Mouse (Mus musculus) urinary bladder, postnatal 14 days (tissue): Measurements from ENCODE around the gene Lrrc2.
A peak's percentile ranks its signal among the peaks of the same experiment; 100 is the strongest.

Experiments
- DNase-seq: peaks from one replicate; pipeline ENCODE4 v3.0.0; 2021; ENCODE audit warnings: low spot score

The Lrrc2 gene

DNA sequence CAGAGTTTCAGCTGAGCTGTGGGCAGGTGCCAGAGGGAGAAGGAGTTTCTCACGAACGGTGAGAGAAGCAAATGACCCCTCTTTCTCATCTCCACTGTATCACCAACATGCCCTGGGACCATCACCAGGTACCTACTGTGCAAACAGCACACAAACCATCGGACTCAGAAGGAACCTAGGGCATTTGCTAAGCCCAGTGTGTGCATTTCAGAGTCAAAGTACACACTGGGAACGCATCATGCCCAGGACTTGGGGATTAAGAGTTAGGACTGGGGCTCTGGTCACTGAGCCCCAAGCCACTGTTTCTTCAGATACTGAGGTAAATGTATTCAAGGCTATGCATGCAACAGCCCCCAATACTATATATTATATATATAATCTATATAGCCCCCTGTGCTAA is 36.0 kb downstream of the Lrrc2 start:
- no peak for DNase-seq

DNA sequence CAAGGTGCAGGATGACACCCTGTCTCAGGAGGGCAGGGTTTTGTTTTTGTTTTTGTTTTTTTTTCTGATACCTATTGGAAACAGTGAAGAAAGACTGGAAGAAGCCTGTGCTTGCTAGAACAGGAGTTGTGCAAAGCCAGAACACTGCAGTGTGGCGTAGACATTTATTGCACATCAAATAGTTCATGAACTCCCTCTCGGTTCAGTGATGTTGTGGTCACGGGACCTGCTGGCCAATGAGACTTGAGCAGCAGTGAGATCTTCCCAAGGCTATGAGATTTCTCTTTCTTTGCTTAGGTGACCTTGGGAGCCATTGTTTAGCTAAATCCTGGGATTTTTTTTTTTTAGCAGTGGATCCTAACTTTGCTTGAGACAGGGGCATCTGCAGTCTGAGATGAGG is 36.7 kb downstream of the Lrrc2 start:
- DNase-seq: no peak

GRCm38 (mm10) chr9:110989141-110989540 is 37.8 kb downstream of the Lrrc2 start:
- no peak for DNase-seq

DNA sequence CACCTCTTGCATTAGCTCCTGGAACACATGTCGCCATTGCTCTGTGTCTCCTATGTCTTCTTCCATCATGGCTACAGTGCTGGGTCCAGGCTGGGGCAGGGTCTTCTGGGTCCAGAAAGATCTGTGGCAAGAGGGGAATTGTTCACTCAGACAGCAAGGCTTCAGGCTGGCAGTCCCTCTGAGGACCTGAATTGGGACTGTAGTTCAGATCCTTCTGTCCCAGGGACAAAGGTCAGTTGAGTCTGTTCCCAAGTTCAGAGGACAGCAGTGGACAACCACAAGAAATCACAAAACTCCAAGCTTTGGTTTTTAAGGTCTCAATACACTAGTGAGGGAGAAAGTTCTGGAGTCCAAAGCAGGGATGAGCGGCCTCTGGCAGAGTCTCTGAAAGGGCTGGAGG is 38.2 kb downstream of the Lrrc2 start:
- DNase-seq: no peak

DNA sequence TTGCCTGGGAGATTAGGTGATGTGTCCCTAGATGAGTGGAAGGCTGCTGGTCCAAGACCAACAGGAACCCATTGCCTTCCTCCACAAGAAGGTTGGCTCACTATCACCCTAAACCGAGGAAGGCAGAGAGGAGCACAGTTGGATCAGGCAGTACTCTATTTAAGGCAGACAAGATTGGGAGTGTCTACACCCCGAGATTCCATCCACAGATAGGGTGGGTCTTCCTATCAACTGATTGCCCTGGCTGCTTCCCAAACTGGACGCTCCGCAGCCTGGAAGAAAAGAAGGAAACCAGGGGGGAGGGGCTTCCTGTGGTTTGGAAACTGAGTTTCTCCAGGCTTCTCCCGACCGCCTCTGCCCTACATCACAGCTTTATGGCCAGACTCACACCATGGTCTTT is 38.9 kb downstream of the Lrrc2 start, which contains the start of gene Rtp3:
TSS of gene Rtp3 (minus strand) at position 380 of the 400 bp plus-strand sequence.
- DNase-seq: no peak

DNA sequence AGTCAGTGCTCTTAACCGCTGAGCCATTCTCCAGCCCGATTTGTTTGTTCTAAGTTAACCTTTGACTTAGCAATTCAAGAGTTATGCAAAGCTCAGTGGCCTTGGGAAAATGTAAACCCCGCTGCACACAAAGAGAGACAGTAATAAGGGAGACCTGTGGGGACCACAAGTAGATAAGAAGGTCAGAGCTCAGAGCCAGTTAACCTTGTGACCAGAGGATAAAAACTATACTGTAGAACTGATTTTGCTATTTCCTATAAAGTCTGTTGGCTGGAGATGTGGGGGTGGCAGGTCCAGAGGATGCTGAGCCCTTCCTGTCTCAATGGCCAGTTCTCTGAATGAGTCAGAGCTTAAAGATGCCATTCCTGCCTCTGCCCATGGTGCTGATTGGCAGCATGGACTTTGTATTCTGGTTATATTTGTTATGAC is 42.0 kb downstream of the Lrrc2 start:
- no peak for DNase-seq

- peak; percentile 80 for DNase-seq
Observed at GRCm38 (mm10) chr9:110994716-110995172, 43.4 kb downstream of the Lrrc2 start.

GRCm38 (mm10) chr9:110997245-110997644 is 45.9 kb downstream of the Lrrc2 start:
- peak; percentile 82 for DNase-seq

DNA sequence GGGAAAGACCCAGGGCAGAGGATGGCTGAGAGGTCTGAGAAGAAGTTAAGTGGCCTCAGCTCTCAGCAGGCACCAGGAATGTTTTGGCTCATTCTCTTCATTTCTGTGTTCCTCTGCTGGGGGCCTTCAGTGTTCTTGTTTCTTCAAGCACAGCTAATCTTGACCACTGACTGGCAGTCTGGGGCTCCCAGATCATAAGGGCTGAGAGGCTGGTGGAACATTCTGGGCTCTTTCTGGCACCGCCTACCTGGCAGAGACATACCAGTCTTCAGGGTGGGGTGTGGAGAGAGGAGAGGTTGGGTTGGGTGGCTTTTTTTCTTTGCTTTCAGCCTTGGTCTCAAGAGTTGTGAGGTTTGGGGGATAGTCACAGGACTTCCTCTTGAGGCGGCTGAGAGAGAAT is 47.7 kb downstream of the Lrrc2 start:
- no peak for DNase-seq

GRCm38 (mm10) chr9:110999856-111000255 is 48.5 kb downstream of the Lrrc2 start:
- no peak for DNase-seq

DNA sequence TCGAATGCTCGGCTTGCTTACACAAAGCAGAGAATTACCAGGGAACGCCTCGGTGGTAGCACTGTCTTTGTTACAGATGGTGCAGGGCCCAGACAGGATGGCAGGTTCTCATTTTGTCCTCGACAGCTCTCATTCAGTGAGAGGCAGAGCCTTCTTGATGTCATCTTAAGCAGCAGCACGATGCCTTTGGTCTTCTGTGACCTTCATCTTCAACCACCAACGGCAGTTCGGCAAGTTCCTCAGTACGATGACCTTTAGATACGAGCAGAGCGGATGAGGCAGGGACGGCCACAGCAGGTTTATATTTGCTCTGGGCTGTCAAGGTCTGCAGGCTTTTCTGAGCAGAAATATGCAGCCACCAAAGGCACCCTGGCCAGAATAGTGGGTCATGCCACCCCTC is 50.3 kb downstream of the Lrrc2 start:
- no peak for DNase-seq

GRCm38 (mm10) chr9:111003279-111003678 is 51.9 kb downstream of the Lrrc2 start:
- no peak for DNase-seq

GRCm38 (mm10) chr9:111006544-111006943 is 55.2 kb downstream of the Lrrc2 start:
- no peak for DNase-seq

DNA sequence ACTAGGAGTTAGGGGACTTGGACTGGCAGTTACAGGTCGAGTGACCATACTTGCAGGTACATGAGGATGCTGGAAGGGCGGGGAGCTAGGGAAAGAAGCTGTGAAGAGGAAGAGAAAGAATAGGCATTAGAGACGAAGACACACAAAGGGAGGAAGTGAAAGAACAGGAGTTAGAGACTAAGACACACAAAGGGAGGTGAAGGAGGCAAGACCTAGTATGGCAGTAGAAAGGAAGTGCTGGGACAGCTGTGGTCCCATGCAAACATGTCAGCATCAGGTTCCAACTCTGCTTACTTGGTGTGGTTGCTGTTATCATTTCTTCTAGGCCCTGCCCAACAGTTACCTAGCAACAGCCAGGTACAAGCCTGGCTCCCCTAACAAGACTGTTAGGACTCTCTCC is 58.4 kb downstream of the Lrrc2 start:
- DNase-seq: no peak

GRCm38 (mm10) chr9:111011550-111011949 is 60.2 kb downstream of the Lrrc2 start:
- no peak for DNase-seq

GRCm38 (mm10) chr9:111012041-111012440 is 60.7 kb downstream of the Lrrc2 start:
- DNase-seq: no peak

DNA sequence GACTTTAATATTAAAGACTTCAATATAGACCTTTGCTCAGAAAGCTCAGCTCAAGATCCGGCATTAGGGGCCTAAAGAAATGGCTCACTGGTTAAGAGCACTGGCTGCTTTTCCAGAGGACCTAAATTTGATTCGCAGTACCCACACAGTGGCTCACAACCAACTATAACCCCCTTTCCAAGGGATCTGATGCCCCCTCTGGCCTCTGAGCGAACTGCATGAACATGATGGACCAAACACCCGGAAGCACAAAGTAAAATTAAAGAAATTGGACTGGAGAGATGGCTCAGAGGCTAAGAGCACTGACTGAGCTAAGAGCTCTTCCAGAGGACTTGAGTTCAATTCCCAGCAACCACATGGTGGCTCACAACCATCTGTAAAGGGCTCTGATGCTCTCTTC is 64.3 kb downstream of the Lrrc2 start:
- no peak for DNase-seq

DNA sequence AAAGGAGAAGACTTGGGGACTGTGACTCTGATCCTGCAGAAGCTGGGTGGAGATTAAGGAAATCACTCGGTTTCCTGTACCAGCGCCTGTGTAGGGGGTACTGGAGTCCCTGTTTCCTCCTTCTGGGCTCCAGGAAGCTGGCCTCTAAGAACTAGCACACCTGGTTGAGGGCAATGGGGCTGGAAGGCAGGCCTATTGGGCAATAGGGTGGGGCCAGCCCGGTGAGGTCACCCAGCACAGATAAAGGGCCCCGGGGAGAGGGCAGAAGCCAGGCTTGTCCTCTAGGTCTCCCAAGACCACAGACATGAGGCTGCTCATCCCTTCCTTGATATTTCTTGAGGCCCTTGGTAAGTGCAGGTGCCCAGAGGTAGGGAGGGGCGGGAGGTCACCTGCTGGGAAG is 67.7 kb downstream of the Lrrc2 start, which contains the start of gene Ltf:
TSS of gene Ltf (plus strand) at position 250 of the 400 bp plus-strand sequence.
- no peak for DNase-seq

GRCm38 (mm10) chr9:111026791-111027190 is 75.4 kb downstream of the Lrrc2 start:
- DNase-seq: no peak
